Mouse (Mus musculus) intestine, embryonic 15.5 days (tissue): Measurements from ENCODE around the gene Snx8. TPM values are rescaled to one million over a fixed set of nuclear protein-coding genes. Genes with fewer than 3 reads are reported as not detected.

Source experiments
- ATAC-seq: fragments of 200-750 bp; cut with Nextera tagmentation; 2 replicates; pipeline ENCODE4 v1.8.0; 2017; ENCODE audit warnings: moderate TSS enrichment, moderate library complexity
- H3K27ac ChIP-seq: fragments of 300-500 bp; sonication (generic); 2 replicates; pipeline ENCODE4 v1.5.1; 2015; ENCODE audit warnings: mild to moderate bottlenecking, inconsistent platforms
- H3K27me3 ChIP-seq: fragments of 300-500 bp; sonication (generic); replicated peaks from 2 replicates; pipeline ENCODE4 v1.6.1; 2015; ENCODE audit warnings: inconsistent platforms
- H3K36me3 ChIP-seq: fragments of 300-500 bp; sonication (generic); 2 replicates; pipeline ENCODE4 v1.6.1; 2015; ENCODE audit warnings: inconsistent platforms
- H3K4me1 ChIP-seq: fragments of 300-500 bp; sonication (generic); replicated peaks from 2 replicates; pipeline ENCODE4 v1.6.1; 2015; ENCODE audit warnings: inconsistent platforms
- H3K4me2 ChIP-seq: fragments of 300-500 bp; sonication (generic); replicated peaks from 2 replicates; pipeline ENCODE4 v1.6.1; 2015; ENCODE audit warnings: mild to moderate bottlenecking, inconsistent platforms
- H3K4me3 ChIP-seq: fragments of 300-500 bp; sonication (generic); replicated peaks from 2 replicates; pipeline ENCODE4 v1.5.1; 2015; ENCODE audit warnings: inconsistent platforms
- H3K9ac ChIP-seq: fragments of 300-500 bp; sonication (generic); 2 replicates; pipeline ENCODE4 v1.6.1; 2015; ENCODE audit warnings: inconsistent platforms
- H3K9me3 ChIP-seq: fragments of 300-500 bp; sonication (generic); 2 replicates; pipeline ENCODE4 v1.6.1; 2016; ENCODE audit warnings: inconsistent platforms
- WGBS: fragments of 180-500 bp; shearing (Covaris S2); methylation state at CpG from one replicate; pipeline ENCODE4 v1.1.7; 2015; 5-methylcytosine and 5-hydroxymethylcytosine counted together
- polyA plus RNA-seq: library from polyadenylated mRNA; unstranded; fragments of >200 nt; fragmentation: Nextera tagmentation; extraction: Ambion mirVana; gene quantifications from 2 replicates; pipeline ENCODE4 v1.2.1, GENCODE M21; 2015

Gene Snx8
- 23.0 and 27.2 TPM in 2 replicates for polyA plus RNA-seq

- ATAC-seq: peak; percentile 95
- no peaks in the 10 kb centered on the region for H3K36me3 ChIP-seq
- peak within 1 kb of the TSS; percentile 18; the same call in 1 of the 2 replicates for H3K27ac ChIP-seq
- 1% methylated on average over 60 of the region's 63 CpGs for WGBS
- peak within 1 kb of the TSS; percentile 69 for H3K4me3 ChIP-seq
- peak within 1 kb of the TSS; percentile 66 for H3K9ac ChIP-seq
- H3K27me3 ChIP-seq: no peaks in the 10 kb centered on the region
- peak within 1 kb of the TSS; percentile 83 for H3K4me2 ChIP-seq
- H3K9me3 ChIP-seq: no peaks in the 10 kb centered on the region
- peaks cover 4% of the 10 kb centered on the region; the same call in 1 of the 2 replicates for H3K4me1 ChIP-seq
Measured at GRCm38 (mm10) chr5:140388588-140389576, at the start of gene Snx8. Gene Snx8 (minus strand): TSS chr5:140389262.

DNA sequence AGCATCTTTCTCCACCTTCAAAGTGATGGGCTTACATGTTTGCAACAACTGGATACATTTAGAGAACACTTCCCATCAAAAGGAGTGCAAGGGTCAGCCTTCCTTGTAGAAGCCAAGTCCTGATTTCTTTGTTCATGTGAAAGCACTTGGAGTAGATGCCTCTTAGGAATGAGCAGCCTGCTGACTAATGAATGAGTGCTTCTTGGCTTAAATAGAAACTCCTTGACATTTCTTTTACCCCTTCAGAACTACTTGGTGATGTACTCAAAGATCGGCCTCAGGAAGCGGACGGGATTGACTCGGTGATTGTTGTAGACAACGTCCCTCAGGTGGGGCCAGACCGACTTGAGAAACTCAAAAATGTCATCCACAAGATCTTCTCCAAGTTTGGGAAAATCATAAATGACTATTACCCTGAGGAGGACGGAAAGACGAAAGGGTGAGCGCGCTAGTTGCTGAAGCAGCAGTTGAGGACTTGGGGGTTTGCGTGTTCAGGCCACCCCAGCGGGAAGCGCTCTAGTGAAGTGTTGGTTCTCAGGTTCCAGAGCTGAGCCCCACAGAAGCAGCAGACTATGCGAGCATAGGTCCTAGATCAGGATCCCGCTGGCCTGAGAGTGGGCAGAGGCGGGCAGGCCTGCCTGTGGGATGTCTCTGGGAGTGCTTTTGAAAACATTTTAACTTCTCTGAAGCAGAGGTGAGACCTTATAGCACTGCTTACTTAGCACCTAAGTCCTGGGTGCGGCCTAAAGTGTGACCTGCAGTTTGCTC lies 36.1 kb upstream of the Snx8 start:
- Histone ChIP-seq H3K4me3 (no peak overlapping the region), H3K27me3 (no peaks in the 10 kb centered on the region), H3K4me2 (no peak overlapping the region), H3K4me1 (peaks cover 12% of the 10 kb centered on the region), H3K9ac (no peak overlapping the region), H3K36me3 (peaks cover 32% of the 10 kb centered on the region), H3K9me3 (no peaks in the 10 kb centered on the region), H3K27ac (no peak overlapping the region)
- ATAC-seq: no peak
- WGBS: 90% methylated on average over 17 of the region's 17 CpGs

DNA sequence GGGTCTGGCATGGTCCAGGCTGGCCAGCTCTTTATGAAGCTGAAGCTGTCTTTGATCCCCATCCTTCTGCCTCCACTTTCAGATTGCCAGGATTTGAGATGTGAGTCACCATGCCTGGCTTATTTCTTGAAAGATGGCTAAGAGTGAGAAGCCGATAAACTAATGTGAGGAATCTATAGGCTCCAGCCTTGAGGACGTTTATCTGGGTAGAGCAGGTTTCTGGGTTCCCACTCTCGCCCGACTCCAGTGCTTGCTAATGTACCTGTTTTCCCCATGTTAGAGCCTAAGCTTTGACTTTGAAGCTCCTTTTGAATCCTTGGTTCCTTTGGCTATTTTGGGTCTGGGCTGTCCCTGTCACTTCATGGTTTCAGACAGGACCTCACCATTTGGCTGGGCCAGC lies 31.6 kb upstream of the Snx8 start:
- Histone ChIP-seq H3K4me3 (peak overlapping the region; percentile 100), H3K9ac (peak overlapping the region; percentile 97), H3K27ac (no peak overlapping the region), H3K4me2 (peak overlapping the region; percentile 78), H3K9me3 (no peaks in the 10 kb centered on the region), H3K27me3 (no peaks in the 10 kb centered on the region), H3K36me3 (no peaks in the 10 kb centered on the region; the same call in 1 of the 2 replicates), H3K4me1 (peaks cover 12% of the 10 kb centered on the region)
- no peak for ATAC-seq
- 59% methylated on average over 4 of the region's 4 CpGs for WGBS

GRCm38 (mm10) chr5:140419442-140420080 lies 30.5 kb upstream of the Snx8 start:
- WGBS: under 1% methylated on average over 61 of the region's 62 CpGs
- peak overlapping the region; percentile 97 for H3K9ac ChIP-seq
- peak; percentile 54 for ATAC-seq

DNA sequence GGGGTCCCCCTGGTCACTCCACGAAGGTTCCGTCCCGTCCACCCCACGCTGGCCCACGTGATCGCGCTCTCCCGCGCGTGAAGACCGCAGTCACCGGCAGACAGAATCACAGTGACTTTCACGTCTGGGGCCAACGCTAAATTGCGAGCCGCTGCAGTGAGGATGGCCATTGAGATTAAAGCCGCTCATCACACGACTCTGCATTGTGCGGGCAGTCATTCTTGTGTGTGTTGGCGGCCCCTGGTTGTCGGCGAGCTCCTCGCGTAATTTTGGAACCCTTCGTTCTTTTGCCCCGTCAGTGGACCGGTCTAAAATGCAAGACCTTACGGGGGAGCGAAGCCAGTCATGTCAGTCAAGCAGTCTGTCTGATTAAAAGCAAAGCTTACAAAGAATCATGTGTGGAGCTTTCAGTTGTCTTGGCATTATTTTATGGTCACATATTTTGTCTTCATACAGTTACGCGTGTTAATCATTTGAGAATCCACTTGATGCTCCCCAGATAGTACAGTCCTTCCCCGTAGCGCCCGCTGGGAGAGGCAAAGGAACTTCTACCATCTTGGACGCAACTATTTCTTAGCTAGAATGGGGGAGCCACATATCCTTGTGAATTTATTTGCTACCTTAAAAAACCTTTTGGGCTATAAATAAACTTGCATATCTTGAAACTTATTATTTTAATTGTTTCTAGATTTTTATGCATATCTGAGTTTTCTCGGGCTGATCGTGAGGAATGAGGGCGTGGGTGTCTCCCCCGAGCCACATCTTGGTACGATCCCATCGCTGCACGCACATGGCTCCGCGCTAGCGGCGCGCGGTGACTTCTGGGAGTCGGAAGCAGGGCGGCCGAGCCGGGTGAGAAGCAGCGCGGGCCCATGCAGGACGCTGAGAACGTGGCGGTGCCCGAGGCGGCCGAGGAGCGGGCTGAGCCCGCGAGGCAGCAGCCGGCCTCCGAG lies 29.7 kb upstream of the Snx8 start, which contains the start of gene Eif3b:
Gene Eif3b, plus strand, starts transcription at position 840 of the 953 bp plus-strand sequence.
- Histone ChIP-seq H3K27me3 (no peaks in the 10 kb centered on the region), H3K4me1 (peaks cover 12% of the 10 kb centered on the region), H3K36me3 (no peaks in the 10 kb centered on the region), H3K9me3 (no peaks in the 10 kb centered on the region), H3K27ac (peak within 1 kb of the TSS; percentile 95), H3K9ac (peak within 1 kb of the TSS; percentile 97), H3K4me3 (peak within 1 kb of the TSS; percentile 100), H3K4me2 (peak within 1 kb of the TSS; percentile 78)
- WGBS: under 1% methylated on average over 65 of the region's 65 CpGs
- peak; percentile 96 for ATAC-seq

More at GRCm38 (mm10) chr5:140419442-140420080, 30.5 kb upstream of the Snx8 start:
- Histone ChIP-seq H3K27me3 (no peaks in the 10 kb centered on the region), H3K9me3 (no peaks in the 10 kb centered on the region), H3K36me3 (no peaks in the 10 kb centered on the region), H3K4me3 (peak overlapping the region; percentile 100), H3K27ac (peak overlapping the region; percentile 95), H3K4me2 (peak overlapping the region; percentile 78), H3K4me1 (peaks cover 12% of the 10 kb centered on the region)

GRCm38 (mm10) chr5:140418106-140418488 lies 29.0 kb upstream of the Snx8 start:
- H3K4me1 ChIP-seq: peaks cover 12% of the 10 kb centered on the region
- no peaks in the 10 kb centered on the region for H3K9me3 ChIP-seq
- peak overlapping the region; percentile 100 for H3K4me3 ChIP-seq
- H3K4me2 ChIP-seq: peak overlapping the region; percentile 78
- 0% methylated on average over 12 of the region's 12 CpGs for WGBS
- peak; percentile 29; the same call in 1 of the 2 replicates for ATAC-seq
- H3K9ac ChIP-seq: peak overlapping the region; percentile 65
- peak overlapping the region; percentile 95 for H3K27ac ChIP-seq
- no peaks in the 10 kb centered on the region for H3K27me3 ChIP-seq
- no peaks in the 10 kb centered on the region for H3K36me3 ChIP-seq

DNA sequence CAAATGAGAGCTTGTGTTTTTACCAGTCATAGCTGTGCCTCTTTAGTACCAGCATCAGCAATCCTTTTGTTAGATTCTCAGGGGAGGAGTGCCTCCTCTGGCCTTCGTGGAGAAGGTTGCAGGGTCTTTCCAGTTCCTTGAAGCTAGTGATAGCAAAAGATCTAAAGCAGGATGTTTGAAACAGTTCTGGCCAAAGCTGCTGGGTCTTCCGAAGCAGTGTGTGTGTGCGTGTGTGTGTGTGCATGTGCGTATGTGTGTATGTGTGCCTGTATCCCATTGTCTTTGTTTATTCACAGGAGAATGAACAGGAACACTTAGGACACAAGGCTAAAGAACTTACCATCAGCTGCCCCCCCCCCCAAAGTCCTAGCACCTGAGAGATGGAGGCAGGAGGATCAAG lies 25.6 kb upstream of the Snx8 start:
- ATAC-seq: no peak
- H3K4me3 ChIP-seq: no peak overlapping the region
- no peaks in the 10 kb centered on the region for H3K4me1 ChIP-seq
- 54% methylated on average over 4 of the region's 4 CpGs for WGBS
- H3K27ac ChIP-seq: no peak overlapping the region
- no peaks in the 10 kb centered on the region for H3K9me3 ChIP-seq
- H3K27me3 ChIP-seq: no peaks in the 10 kb centered on the region
- no peak overlapping the region for H3K4me2 ChIP-seq
- no peak overlapping the region for H3K9ac ChIP-seq
- no peaks in the 10 kb centered on the region for H3K36me3 ChIP-seq

DNA sequence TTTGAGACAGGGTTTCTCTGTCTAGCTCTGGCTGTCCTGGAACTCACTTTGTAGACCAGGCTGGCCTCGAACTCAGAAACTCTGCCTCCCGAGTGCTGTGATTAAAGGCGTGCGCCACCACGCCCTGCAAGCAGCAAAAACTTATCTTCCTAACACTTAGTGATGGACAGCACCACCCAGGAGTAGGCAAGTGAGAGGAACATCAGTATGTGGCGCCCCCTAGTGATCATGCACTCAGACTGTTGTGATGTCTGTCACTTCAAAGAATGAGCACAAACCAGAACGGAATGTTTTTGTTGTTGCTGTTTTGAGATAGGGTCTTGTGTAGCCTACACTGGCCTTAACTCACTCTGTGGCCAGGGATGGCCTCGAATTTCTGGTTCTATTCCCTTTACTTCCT lies 22.3 kb upstream of the Snx8 start:
- WGBS: 32% methylated on average over 8 of the region's 8 CpGs
- ATAC-seq: peak; percentile 61; the same call in 1 of the 2 replicates

DNA sequence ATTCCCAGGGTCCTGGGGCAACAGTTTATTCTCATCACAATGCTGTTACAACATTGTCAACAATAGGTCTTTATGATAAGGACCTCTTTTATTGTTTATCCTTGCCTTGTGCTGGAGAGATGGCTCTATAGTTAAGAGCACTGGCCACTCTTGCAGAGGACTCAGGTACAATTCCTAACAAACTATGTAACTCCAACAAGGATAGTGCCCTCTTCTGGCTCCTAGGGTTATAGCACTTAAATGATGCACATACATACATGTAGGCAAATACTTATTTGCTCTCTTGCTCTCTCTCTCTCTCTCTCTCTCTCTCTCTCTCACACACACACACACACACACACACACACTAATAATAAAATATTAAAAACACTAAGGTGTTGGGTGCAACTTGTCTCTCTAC lies 19.7 kb upstream of the Snx8 start:
- Histone ChIP-seq H3K4me1 (no peaks in the 10 kb centered on the region), H3K9me3 (no peaks in the 10 kb centered on the region), H3K9ac (no peak overlapping the region), H3K4me2 (no peak overlapping the region), H3K27me3 (no peaks in the 10 kb centered on the region), H3K36me3 (no peaks in the 10 kb centered on the region), H3K4me3 (no peak overlapping the region), H3K27ac (no peak overlapping the region)
- ATAC-seq: no peak

More for the DNA sequence above, 22.3 kb upstream of the Snx8 start:
- no peak overlapping the region for H3K9ac ChIP-seq
- H3K27ac ChIP-seq: no peak overlapping the region
- H3K4me1 ChIP-seq: no peaks in the 10 kb centered on the region
- no peak overlapping the region for H3K4me3 ChIP-seq
- no peaks in the 10 kb centered on the region for H3K27me3 ChIP-seq
- no peak overlapping the region for H3K4me2 ChIP-seq
- H3K9me3 ChIP-seq: no peaks in the 10 kb centered on the region
- no peaks in the 10 kb centered on the region for H3K36me3 ChIP-seq

- H3K4me1 ChIP-seq: no peaks in the 10 kb centered on the region
- no peaks in the 10 kb centered on the region for H3K27me3 ChIP-seq
- no peak overlapping the region for H3K9ac ChIP-seq
- H3K4me3 ChIP-seq: no peak overlapping the region
- H3K9me3 ChIP-seq: no peaks in the 10 kb centered on the region
- H3K36me3 ChIP-seq: no peaks in the 10 kb centered on the region
- WGBS: 66% methylated on average over 6 of the region's 6 CpGs
- no peak for ATAC-seq
- no peak overlapping the region for H3K4me2 ChIP-seq
- H3K27ac ChIP-seq: no peak overlapping the region
Measured at GRCm38 (mm10) chr5:140406666-140407065, 17.6 kb upstream of the Snx8 start.

DNA sequence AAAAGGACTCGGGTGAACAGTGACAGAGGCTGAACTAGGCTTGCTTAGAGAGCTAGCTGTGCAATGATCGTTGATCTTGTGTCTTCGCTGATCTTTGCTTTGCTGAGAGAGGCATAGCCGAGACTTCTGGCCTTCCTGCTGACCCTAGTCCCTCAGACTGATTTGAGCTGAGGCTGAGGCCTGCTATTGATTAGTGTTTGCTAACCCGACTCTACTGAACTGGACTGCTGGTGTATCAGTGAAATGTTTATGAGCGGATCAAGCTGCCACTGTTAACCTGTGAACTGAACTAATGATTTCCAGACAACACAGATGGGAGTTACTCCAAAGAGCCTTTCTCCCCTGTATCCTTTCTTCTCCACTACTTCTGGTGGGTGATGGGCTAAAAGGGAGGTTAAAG lies 16.1 kb upstream of the Snx8 start:
- Histone ChIP-seq H3K9ac (no peak overlapping the region), H3K36me3 (no peaks in the 10 kb centered on the region), H3K4me1 (no peaks in the 10 kb centered on the region), H3K27ac (no peak overlapping the region), H3K9me3 (no peaks in the 10 kb centered on the region), H3K4me2 (no peak overlapping the region), H3K4me3 (no peak overlapping the region), H3K27me3 (no peaks in the 10 kb centered on the region)
- whole genome bisulfite sequencing: 77% methylated on average over 6 of the region's 6 CpGs
- no peak for ATAC-seq
